Mouse (Mus musculus) ES-E14 (cell line): Measurements from ENCODE around the gene Tnip1. TPM values are rescaled to one million over a fixed set of nuclear protein-coding genes. Genes with fewer than 3 reads are reported as not detected.

Source experiments
- DNase-seq: peaks from one replicate; pipeline ENCODE4 v3.0.0-alpha.2; 2013; ENCODE audit warnings: low read depth, low spot score
- H3K27ac ChIP-seq: 2 replicates; pipeline ENCODE4 v1.5.1; 2012; ENCODE audit warnings: low read depth, mild to moderate bottlenecking, low read length, moderate library complexity, mixed read lengths; ENCODE audit not compliant: poor library complexity, insufficient read depth, severe bottlenecking
- H3K36me3 ChIP-seq: 2 replicates; pipeline ENCODE4 v1.6.1; 2012; ENCODE audit warnings: mild to moderate bottlenecking, low read length, moderate library complexity, mixed read lengths; ENCODE audit not compliant: control insufficient read depth, poor library complexity, insufficient read depth, severe bottlenecking
- H3K4me1 ChIP-seq, 2 experiments: fragments of 150-350 bp in 1 of 2; sonication (generic) in 1 of 2; 2 replicates each; pipeline ENCODE4 v1.6.1; 2012; ENCODE audit warnings: low read length in 2 of 2, mild to moderate bottlenecking in 1 of 2, mixed read lengths in 1 of 2; ENCODE audit not compliant: control insufficient read depth in 2 of 2, insufficient read depth in 2 of 2, poor library complexity in 1 of 2
- H3K4me3 ChIP-seq, 2 experiments: fragments of 150-350 bp in 1 of 2; sonication (generic) in 1 of 2; 2 replicates each; pipeline ENCODE4 v1.5.1; 2012; ENCODE audit warnings: low read length in 2 of 2, low read depth in 1 of 2, mild to moderate bottlenecking in 1 of 2, mixed read lengths in 1 of 2; ENCODE audit not compliant: insufficient read depth in 1 of 2, poor library complexity in 1 of 2, severe bottlenecking in 1 of 2
- H3K9ac ChIP-seq: 2 replicates; pipeline ENCODE4 v1.6.1; 2012; ENCODE audit warnings: low read depth, mild to moderate bottlenecking, low read length, mixed read lengths; ENCODE audit not compliant: poor library complexity, insufficient read depth, severe bottlenecking
- H3K9me3 ChIP-seq: fragments of 150-350 bp; sonication (generic); 2 replicates; pipeline ENCODE4 v1.6.1; 2012; ENCODE audit warnings: low read depth, mild to moderate bottlenecking, low read length; ENCODE audit not compliant: control insufficient read depth, insufficient read depth
- CHD2 ChIP-seq: IDR thresholded peaks from 2 replicates; pipeline ENCODE4 v1.6.1; 2014; ENCODE audit warnings: mild to moderate bottlenecking, low read depth, low read length, inconsistent platforms
- HCFC1 ChIP-seq: IDR thresholded peaks from 2 replicates; pipeline ENCODE4 v1.6.1; 2012; ENCODE audit warnings: low read length, inconsistent platforms, borderline replicate concordance; ENCODE audit not compliant: insufficient read depth
- MAFK ChIP-seq: IDR thresholded peaks from 2 replicates; pipeline ENCODE4 v1.6.1; 2014; ENCODE audit warnings: mild to moderate bottlenecking, low read depth, low read length, inconsistent platforms; ENCODE audit not compliant: insufficient read depth
- ZC3H11A ChIP-seq: IDR thresholded peaks from 2 replicates; pipeline ENCODE4 v1.6.1; 2012; ENCODE audit warnings: low read depth, mild to moderate bottlenecking, inconsistent platforms, low read length, borderline replicate concordance
- ZNF384 ChIP-seq: IDR thresholded peaks from 2 replicates; pipeline ENCODE4 v1.6.1; 2012; ENCODE audit warnings: low read depth, low read length, inconsistent platforms
- in situ Hi-C, 2 experiments: fragments of 600-800 bp; cut with MboI; formaldehyde crosslinking; loops; one replicate each; pipeline ENCODE4 v1.15.1; 2025; ENCODE audit warnings: low sequenced_read_pairs in 2 of 2, inconsistent platforms in 1 of 2; ENCODE audit not compliant: unreplicated experiment in 2 of 2
- total RNA-seq: library from RNA; depleted of rRNA; stranded (reverse); fragments of 300-350 nt; gene quantifications from 2 replicates; pipeline ENCODE4 v1.2.3, GENCODE M21; 2012

Gene Tnip1
- total RNA-seq, 1 experiment = 14.3 TPM

- Histone ChIP-seq H3K36me3 (peaks cover 14% of the 10 kb centered on the region), H3K4me1 (peaks cover 0 to 6% of the 10 kb centered on the region in 2 experiments; a peak in 3 of 4 replicates), H3K27ac (peak within 1 kb of the TSS; percentile 82), H3K9ac (peak within 1 kb of the TSS; percentile 98), H3K9me3 (no peaks in the 10 kb centered on the region), H3K4me3 (peak within 1 kb of the TSS; percentile 86 to 88)
- in situ Hi-C loops = no loop called here
- TF ChIP-seq HCFC1 = 0 out of 2 replicates have a peak, but pooled peaks have one; percentile 64
- no peak for TF ChIP-seq CHD2
- peak; percentile 73 for DNase-seq
These were observed 96.3 kb downstream of the Tnip1 start, which contains the start of gene Hint1 for GRCm38 (mm10) chr11:54866119-54867048. Gene Hint1, plus strand, starts transcription at chr11:54866383.

GRCm38 (mm10) chr11:54865330-54866085 lies 97.2 kb downstream of the Tnip1 start:
- in situ Hi-C loops = no loop called here
- peak overlapping the region; percentile 98 for H3K9ac ChIP-seq
- H3K4me3 ChIP-seq = peak overlapping the region; percentile 86 to 88
- H3K9me3 ChIP-seq = no peaks in the 10 kb centered on the region
- peak overlapping the region; percentile 56; the same call in 1 of the 2 replicates for H3K27ac ChIP-seq
- DNase-seq = no peak
- TF ChIP-seq CHD2 = no peak
- no peak for TF ChIP-seq ZC3H11A
- TF ChIP-seq ZNF384 = no peak
- no peak for TF ChIP-seq MAFK
- TF ChIP-seq HCFC1 = no peak
- peaks cover 10% of the 10 kb centered on the region for H3K36me3 ChIP-seq
- H3K4me1 ChIP-seq = peaks cover 0 to 6% of the 10 kb centered on the region in 2 experiments; a peak in 3 of 4 replicates

GRCm38 (mm10) chr11:54862621-54863520 lies 99.8 kb downstream of the Tnip1 start:
- in situ Hi-C loops = no loop called here
- Histone ChIP-seq H3K9ac (peak overlapping the region; percentile 36; the same call in 1 of the 2 replicates), H3K27ac (no peak overlapping the region), H3K36me3 (no peaks in the 10 kb centered on the region), H3K9me3 (no peaks in the 10 kb centered on the region), H3K4me1 (peaks cover 0 to 4% of the 10 kb centered on the region in 2 experiments; a peak in 3 of 4 replicates), H3K4me3 (no peak overlapping the region)
- no peak for TF ChIP-seq MAFK
- TF ChIP-seq CHD2 = no peak
- TF ChIP-seq HCFC1 = no peak
- peak; percentile 43; the same call in 1 of the 2 replicates for TF ChIP-seq ZC3H11A
- no peak for DNase-seq
